Mouse (Mus musculus): Measurements from ENCODE around the gene Brinp2.

Gene Brinp2

GRCm38 (mm10) chr1:158356051-158356461 is at the start of gene Brinp2:
Gene Brinp2 (minus strand): TSS chr1:158356326.
- DNase-seq: peak; percentile 95 to 96

GRCm38 (mm10) chr1:158400898-158401297 is 44.8 kb upstream of the Brinp2 start:
- DNase-seq: no peak

GRCm38 (mm10) chr1:158397058-158397457 is 40.9 kb upstream of the Brinp2 start:
- DNase-seq: no peak

GRCm38 (mm10) chr1:158390693-158391092 is 34.6 kb upstream of the Brinp2 start:
- no peak for DNase-seq

- no peak for DNase-seq
These were observed 32.9 kb upstream of the Brinp2 start for GRCm38 (mm10) chr1:158388995-158389394.

- DNase-seq: peak in 1 of 2 experiments; percentile 18
These were observed 30.7 kb upstream of the Brinp2 start for GRCm38 (mm10) chr1:158386781-158387180.

- no peak for DNase-seq
These were observed 29.2 kb upstream of the Brinp2 start for GRCm38 (mm10) chr1:158385311-158385710.

- DNase-seq: no peak
These were observed 27.1 kb upstream of the Brinp2 start for GRCm38 (mm10) chr1:158383210-158383609.

GRCm38 (mm10) chr1:158382277-158382676 is 26.2 kb upstream of the Brinp2 start:
- DNase-seq: no peak

- peak in 1 of 2 experiments; percentile 8 for DNase-seq
These were observed 8.3 kb upstream of the Brinp2 start for GRCm38 (mm10) chr1:158364461-158364860.

- DNase-seq: peak; percentile 73 to 77
These were observed 6.4 kb upstream of the Brinp2 start for GRCm38 (mm10) chr1:158362292-158363101.

GRCm38 (mm10) chr1:158361964-158362291 is 5.8 kb upstream of the Brinp2 start, which contains the start of gene Astn1:
Gene Astn1 (plus strand): TSS chr1:158362273.
- DNase-seq: no peak

- peak in 1 of 2 experiments; percentile 66 for DNase-seq
These were observed 712 bp downstream of the Brinp2 start for GRCm38 (mm10) chr1:158355177-158356050.

GRCm38 (mm10) chr1:158353656-158354371 is 2.3 kb downstream of the Brinp2 start:
- no peak for DNase-seq

- peak; percentile 31 to 45 for DNase-seq
These were observed 12.8 kb downstream of the Brinp2 start for GRCm38 (mm10) chr1:158343243-158343714.

- DNase-seq: no peak
These were observed 27.3 kb downstream of the Brinp2 start for GRCm38 (mm10) chr1:158328839-158329238.

- DNase-seq: peak; percentile 72 to 77
These were observed 28.0 kb downstream of the Brinp2 start for GRCm38 (mm10) chr1:158328126-158328525.

GRCm38 (mm10) chr1:158323325-158323724 is 32.8 kb downstream of the Brinp2 start:
- DNase-seq: peak; percentile 22 to 55

GRCm38 (mm10) chr1:158310426-158311156 is 45.5 kb downstream of the Brinp2 start:
- DNase-seq: peak; percentile 93 to 94

GRCm38 (mm10) chr1:158297042-158297441 is 59.1 kb downstream of the Brinp2 start:
- peak in 1 of 2 experiments; percentile 25 for DNase-seq

- peak in 1 of 2 experiments; percentile 15 for DNase-seq
These were observed 59.7 kb downstream of the Brinp2 start for GRCm38 (mm10) chr1:158296287-158296931.
